Mouse (Mus musculus): Measurements from ENCODE around the gene Spata48. TPM values are rescaled to one million over a fixed set of nuclear protein-coding genes. Genes with fewer than 3 reads are reported as not detected.

The Spata48 gene
- polyA plus RNA-seq, 1 experiment from 2014 or later, result 3.0 TPM

DNA sequence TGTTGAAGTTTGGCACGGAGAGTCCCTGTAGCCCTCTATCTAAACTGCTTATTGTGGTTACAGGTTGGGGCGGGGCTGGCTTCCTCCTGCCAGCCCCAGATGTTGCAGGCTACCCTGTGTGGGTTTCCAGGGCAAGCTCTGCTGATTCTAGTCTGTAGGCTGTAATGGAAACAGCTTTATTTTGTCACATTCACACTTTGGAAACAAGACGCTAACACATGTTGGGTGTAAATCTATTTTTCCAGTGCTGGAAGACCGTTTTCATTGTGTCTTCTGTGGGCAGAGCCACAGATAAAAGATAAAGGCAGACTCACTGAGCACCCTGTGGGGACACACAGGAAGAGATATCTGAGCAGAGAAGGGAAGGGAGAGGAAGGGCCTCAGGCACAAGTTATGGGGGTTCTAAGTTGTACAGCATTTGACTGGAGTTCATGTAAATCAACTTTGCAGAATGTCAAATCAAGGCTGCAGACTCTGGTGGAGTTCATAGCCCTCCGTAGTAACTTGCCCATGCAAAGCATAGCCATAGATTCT is 60.1 kb downstream of the Spata48 start:
- Histone ChIP-seq H3K4me1 (replicated peaks; ENCODE audit: control insufficient read depth, insufficient read depth, low read length) (no peaks in the 10 kb centered on the region), H3K36me3 (ENCODE audit: control insufficient read depth, insufficient read depth, low read length) (no peaks in the 10 kb centered on the region), H3K4me3 (ENCODE audit: low read depth, low read length) (no peak overlapping the region), H3K27ac (ENCODE audit: low read depth, low read length) (no peak overlapping the region), H3K9me3 (ENCODE audit: control insufficient read depth, low read length) (no peaks in the 10 kb centered on the region), H3K27me3 (ENCODE audit: control insufficient read depth, insufficient read depth, low read length) (no peaks in the 10 kb centered on the region), H3K9ac (ENCODE audit: low read length) (no peak overlapping the region), H3K4me2 (ENCODE audit: low read depth, low read length, severe bottlenecking) (no peak overlapping the region)
- ATAC-seq (replicated peaks; ENCODE audit: low FRiP score), result no peak
- 85% methylated on average over 5 of the region's 5 CpGs for WGBS
- DNase-seq (ENCODE audit: low spot score), result no peak

- Histone ChIP-seq H3K36me3 (ENCODE audit: control insufficient read depth, insufficient read depth, low read length) (no peaks in the 10 kb centered on the region), H3K4me1 (replicated peaks; ENCODE audit: control insufficient read depth, insufficient read depth, low read length) (no peaks in the 10 kb centered on the region), H3K4me2 (ENCODE audit: low read depth, low read length, severe bottlenecking) (no peak overlapping the region), H3K9me3 (ENCODE audit: control insufficient read depth, low read length) (no peaks in the 10 kb centered on the region), H3K9ac (ENCODE audit: low read length) (no peak overlapping the region), H3K27me3 (ENCODE audit: control insufficient read depth, insufficient read depth, low read length) (no peaks in the 10 kb centered on the region), H3K4me3 (ENCODE audit: low read depth, low read length) (no peak overlapping the region), H3K27ac (ENCODE audit: low read depth, low read length) (no peak overlapping the region)
- no peak for ATAC-seq (replicated peaks; ENCODE audit: low FRiP score)
- DNase-seq (ENCODE audit: low spot score), result no peak
- WGBS, result 86% methylated on average over 11 of the region's 11 CpGs
Measured at GRCm38 (mm10) chr11:11528760-11529159, 66.9 kb downstream of the Spata48 start.

DNA sequence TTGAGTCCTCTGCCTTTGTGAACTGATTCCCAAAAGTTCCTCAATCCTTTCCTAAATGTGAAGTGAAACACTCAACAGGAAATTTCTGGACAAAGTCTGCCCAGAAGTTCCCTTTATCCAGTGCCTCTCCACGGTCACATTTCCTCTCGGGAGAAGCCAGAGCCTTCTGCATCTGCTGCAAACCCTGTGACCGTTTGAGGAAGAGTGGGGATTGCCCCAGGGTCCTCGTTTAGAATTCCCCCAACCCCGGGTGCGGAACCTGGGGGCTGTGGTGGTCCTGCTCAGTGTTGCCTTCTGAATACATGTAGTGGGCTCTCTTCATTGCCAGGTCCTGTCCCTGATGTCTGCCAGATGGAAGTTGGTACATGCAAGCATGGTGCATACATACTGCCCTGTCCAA is 67.3 kb downstream of the Spata48 start:
- no peak overlapping the region for H3K27ac ChIP-seq (ENCODE audit: low read depth, low read length)
- no peaks in the 10 kb centered on the region for H3K9me3 ChIP-seq (ENCODE audit: control insufficient read depth, low read length)
- no peaks in the 10 kb centered on the region for H3K4me1 ChIP-seq (replicated peaks; ENCODE audit: control insufficient read depth, insufficient read depth, low read length)
- 75% methylated on average over 6 of the region's 6 CpGs for WGBS
- no peak overlapping the region for H3K4me3 ChIP-seq (ENCODE audit: low read depth, low read length)
- H3K9ac ChIP-seq (ENCODE audit: low read length), result no peak overlapping the region
- no peaks in the 10 kb centered on the region for H3K27me3 ChIP-seq (ENCODE audit: control insufficient read depth, insufficient read depth, low read length)
- no peaks in the 10 kb centered on the region for H3K36me3 ChIP-seq (ENCODE audit: control insufficient read depth, insufficient read depth, low read length)
- ATAC-seq (replicated peaks; ENCODE audit: low FRiP score) (no peak), DNase-seq (ENCODE audit: low spot score) (no peak)
- H3K4me2 ChIP-seq (ENCODE audit: low read depth, low read length, severe bottlenecking), result no peak overlapping the region

- no peaks in the 10 kb centered on the region for H3K9me3 ChIP-seq (ENCODE audit: control insufficient read depth, low read length)
- H3K36me3 ChIP-seq (ENCODE audit: control insufficient read depth, insufficient read depth, low read length), result no peaks in the 10 kb centered on the region
- H3K4me3 ChIP-seq (ENCODE audit: low read depth, low read length), result no peak overlapping the region
- ATAC-seq (replicated peaks; ENCODE audit: low FRiP score) (no peak), DNase-seq (ENCODE audit: low spot score) (no peak)
- no peak overlapping the region for H3K9ac ChIP-seq (ENCODE audit: low read length)
- H3K4me1 ChIP-seq (replicated peaks; ENCODE audit: control insufficient read depth, insufficient read depth, low read length), result no peaks in the 10 kb centered on the region
- H3K27ac ChIP-seq (ENCODE audit: low read depth, low read length), result no peak overlapping the region
- H3K4me2 ChIP-seq (ENCODE audit: low read depth, low read length, severe bottlenecking), result no peak overlapping the region
- no peaks in the 10 kb centered on the region for H3K27me3 ChIP-seq (ENCODE audit: control insufficient read depth, insufficient read depth, low read length)
- WGBS, result 91% methylated on average over 2 of the region's 2 CpGs
Measured at GRCm38 (mm10) chr11:11530126-11530525, 68.2 kb downstream of the Spata48 start.

DNA sequence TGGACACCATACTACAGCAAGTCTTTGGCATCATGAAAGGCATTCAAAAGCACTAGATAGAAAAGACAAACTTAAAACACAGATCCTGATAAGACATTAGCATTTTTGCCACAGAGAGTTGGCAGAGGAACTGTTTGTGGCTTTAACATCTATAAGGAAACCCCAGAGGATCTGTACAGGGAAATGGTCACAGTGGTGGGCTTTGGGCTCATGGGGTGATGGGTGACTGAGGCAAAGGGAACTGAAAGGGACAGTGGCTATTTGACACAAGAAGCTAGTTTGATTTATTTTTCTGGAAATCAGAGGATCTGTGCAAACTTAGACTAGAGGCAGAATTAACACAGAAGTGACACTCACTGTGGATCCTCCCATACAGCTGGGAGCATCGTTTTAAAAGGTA is 74.4 kb downstream of the Spata48 start:
- no peak overlapping the region for H3K4me2 ChIP-seq (ENCODE audit: low read depth, low read length, severe bottlenecking)
- ATAC-seq (replicated peaks; ENCODE audit: low FRiP score), result no peak
- 77% methylated on average over 1 of the region's 1 CpGs for WGBS

DNA sequence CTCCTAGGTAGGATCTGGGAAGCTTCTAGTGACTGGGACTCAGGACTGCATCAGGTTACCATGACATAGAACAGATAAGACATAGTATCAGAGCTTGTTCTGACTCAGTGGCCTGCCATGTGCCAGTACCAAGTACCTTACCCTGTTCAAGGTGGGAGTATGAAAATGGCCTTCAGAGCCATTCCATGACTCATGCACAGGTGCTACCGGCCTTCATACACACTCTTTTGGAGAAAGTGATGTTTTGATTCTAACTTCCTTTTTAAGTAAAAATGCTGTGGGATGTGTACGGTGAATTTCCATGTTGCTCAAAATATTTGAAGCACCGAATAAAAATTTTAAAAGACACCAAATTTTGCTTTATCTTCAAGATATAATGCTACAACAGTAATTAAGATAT is 84.1 kb downstream of the Spata48 start:
- H3K9ac ChIP-seq (ENCODE audit: low read length), result no peak overlapping the region
- H3K36me3 ChIP-seq (ENCODE audit: control insufficient read depth, insufficient read depth, low read length), result no peaks in the 10 kb centered on the region
- no peaks in the 10 kb centered on the region for H3K27me3 ChIP-seq (ENCODE audit: control insufficient read depth, insufficient read depth, low read length)
- H3K27ac ChIP-seq (ENCODE audit: low read depth, low read length), result no peak overlapping the region
- ATAC-seq (replicated peaks; ENCODE audit: low FRiP score) (no peak), DNase-seq (ENCODE audit: low spot score) (no peak)
- no peak overlapping the region for H3K4me2 ChIP-seq (ENCODE audit: low read depth, low read length, severe bottlenecking)
- H3K9me3 ChIP-seq (ENCODE audit: control insufficient read depth, low read length), result no peaks in the 10 kb centered on the region
- 94% methylated on average over 3 of the region's 3 CpGs for WGBS
- no peaks in the 10 kb centered on the region for H3K4me1 ChIP-seq (replicated peaks; ENCODE audit: control insufficient read depth, insufficient read depth, low read length)
- H3K4me3 ChIP-seq (ENCODE audit: low read depth, low read length), result no peak overlapping the region

More for the DNA sequence above, 74.4 kb downstream of the Spata48 start:
- no peak for DNase-seq (ENCODE audit: low spot score)
- no peaks in the 10 kb centered on the region for H3K36me3 ChIP-seq (ENCODE audit: control insufficient read depth, insufficient read depth, low read length)
- H3K27me3 ChIP-seq (ENCODE audit: control insufficient read depth, insufficient read depth, low read length), result no peaks in the 10 kb centered on the region
- no peak overlapping the region for H3K27ac ChIP-seq (ENCODE audit: low read depth, low read length)
- H3K9me3 ChIP-seq (ENCODE audit: control insufficient read depth, low read length), result no peaks in the 10 kb centered on the region
- no peak overlapping the region for H3K9ac ChIP-seq (ENCODE audit: low read length)
- no peak overlapping the region for H3K4me3 ChIP-seq (ENCODE audit: low read depth, low read length)
- H3K4me1 ChIP-seq (replicated peaks; ENCODE audit: control insufficient read depth, insufficient read depth, low read length), result no peaks in the 10 kb centered on the region

DNA sequence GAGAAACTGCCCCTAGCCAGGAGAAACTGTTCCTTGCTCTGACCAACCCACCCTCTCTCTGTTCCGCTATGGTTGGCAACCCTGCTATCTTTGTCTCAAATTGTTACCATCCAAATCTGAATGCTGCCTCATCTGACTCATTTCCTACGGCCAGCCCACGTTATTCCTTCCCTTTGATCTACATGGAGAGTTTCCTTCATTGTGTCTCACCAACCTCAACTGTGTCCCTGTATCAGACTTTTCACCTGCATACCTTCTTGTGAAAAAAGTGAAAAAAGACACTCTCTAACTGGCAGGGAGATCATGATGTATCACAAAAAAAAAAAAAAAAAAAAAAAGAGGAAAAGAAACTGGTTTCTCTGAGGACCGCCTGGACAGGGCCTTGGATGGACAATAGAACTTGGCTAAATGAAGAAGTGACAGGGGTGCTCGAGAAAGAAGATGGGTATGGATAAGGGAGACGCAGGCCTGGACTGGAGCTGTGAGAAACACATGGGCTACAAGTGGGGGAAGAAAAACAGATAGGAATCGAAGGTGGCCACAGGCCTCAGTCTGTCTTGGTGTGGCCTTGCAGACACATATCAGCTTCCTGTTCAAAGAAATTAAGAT is 85.1 kb downstream of the Spata48 start:
- no peak for DNase-seq (ENCODE audit: low spot score)
- no peaks in the 10 kb centered on the region for H3K27me3 ChIP-seq (ENCODE audit: control insufficient read depth, insufficient read depth, low read length)
- H3K4me2 ChIP-seq (ENCODE audit: low read depth, low read length, severe bottlenecking), result no peak overlapping the region
- no peaks in the 10 kb centered on the region for H3K4me1 ChIP-seq (replicated peaks; ENCODE audit: control insufficient read depth, insufficient read depth, low read length)
- no peak overlapping the region for H3K4me3 ChIP-seq (ENCODE audit: low read depth, low read length)
- no peak overlapping the region for H3K9ac ChIP-seq (ENCODE audit: low read length)
- WGBS, result 86% methylated on average over 7 of the region's 7 CpGs
- ATAC-seq (replicated peaks; ENCODE audit: low FRiP score), result no peak
- H3K27ac ChIP-seq (ENCODE audit: low read depth, low read length), result no peak overlapping the region
- no peaks in the 10 kb centered on the region for H3K36me3 ChIP-seq (ENCODE audit: control insufficient read depth, insufficient read depth, low read length)
- no peaks in the 10 kb centered on the region for H3K9me3 ChIP-seq (ENCODE audit: control insufficient read depth, low read length)

GRCm38 (mm10) chr11:11547597-11548240 is 85.8 kb downstream of the Spata48 start:
- ATAC-seq (replicated peaks; ENCODE audit: low FRiP score), result no peak
- DNase-seq (ENCODE audit: low spot score), result no peak
- Histone ChIP-seq H3K9me3 (ENCODE audit: control insufficient read depth, low read length) (no peaks in the 10 kb centered on the region), H3K4me2 (ENCODE audit: low read depth, low read length, severe bottlenecking) (no peak overlapping the region), H3K27ac (ENCODE audit: low read depth, low read length) (no peak overlapping the region), H3K27me3 (ENCODE audit: control insufficient read depth, insufficient read depth, low read length) (no peaks in the 10 kb centered on the region), H3K36me3 (ENCODE audit: control insufficient read depth, insufficient read depth, low read length) (no peaks in the 10 kb centered on the region), H3K4me3 (ENCODE audit: low read depth, low read length) (no peak overlapping the region), H3K4me1 (replicated peaks; ENCODE audit: control insufficient read depth, insufficient read depth, low read length) (no peaks in the 10 kb centered on the region), H3K9ac (ENCODE audit: low read length) (no peak overlapping the region)
- 73% methylated on average over 7 of the region's 7 CpGs for WGBS

GRCm38 (mm10) chr11:11555563-11555962 is 93.7 kb downstream of the Spata48 start:
- no peak overlapping the region for H3K27ac ChIP-seq (ENCODE audit: low read depth, low read length)
- H3K36me3 ChIP-seq (ENCODE audit: control insufficient read depth, insufficient read depth, low read length), result no peaks in the 10 kb centered on the region
- WGBS, result 77% methylated on average over 8 of the region's 8 CpGs
- no peaks in the 10 kb centered on the region for H3K27me3 ChIP-seq (ENCODE audit: control insufficient read depth, insufficient read depth, low read length)
- no peaks in the 10 kb centered on the region for H3K4me1 ChIP-seq (replicated peaks; ENCODE audit: control insufficient read depth, insufficient read depth, low read length)
- H3K9me3 ChIP-seq (ENCODE audit: control insufficient read depth, low read length), result no peaks in the 10 kb centered on the region
- DNase-seq (ENCODE audit: low spot score) (no peak), ATAC-seq (replicated peaks; ENCODE audit: low FRiP score) (no peak)
- no peak overlapping the region for H3K9ac ChIP-seq (ENCODE audit: low read length)
- H3K4me3 ChIP-seq (ENCODE audit: low read depth, low read length), result no peak overlapping the region
- no peak overlapping the region for H3K4me2 ChIP-seq (ENCODE audit: low read depth, low read length, severe bottlenecking)

Data from forebrain, embryonic 11.5 days (tissue).